Mouse (Mus musculus) lung, postnatal 4 days (tissue): ENCODE measurements around the gene Chchd2.
"Not testable (repeated sequence)": the region's sequence is repeated elsewhere in the genome, so short reads cannot be mapped to it uniquely, and the experiment has no call there.

Experiments
- DNase-seq, 2 experiments: peaks; one replicate each; pipeline ENCODE4 v3.0.0; 2021

The Chchd2 gene

GRCm38 (mm10) chr5:129886911-129887636, at the start of gene Chchd2:
Chchd2 (minus strand) TSS chr5:129887470.
- DNase-seq = peak; percentile 94 to 95

- DNase-seq = no peak
Observed at GRCm38 (mm10) chr5:129936941-129937340, 49.7 kb upstream of the Chchd2 start.

- peak; percentile 54 to 67 for DNase-seq
Observed at GRCm38 (mm10) chr5:129929924-129930855, 42.9 kb upstream of the Chchd2 start.

- DNase-seq = no peak
Observed at GRCm38 (mm10) chr5:129925933-129926332, 38.7 kb upstream of the Chchd2 start.

GRCm38 (mm10) chr5:129924820-129925452, 37.7 kb upstream of the Chchd2 start:
- no peak for DNase-seq

GRCm38 (mm10) chr5:129921972-129922371, 34.7 kb upstream of the Chchd2 start:
- DNase-seq = no peak

GRCm38 (mm10) chr5:129919320-129919719, 32.0 kb upstream of the Chchd2 start:
- DNase-seq = no peak

GRCm38 (mm10) chr5:129918752-129919151, 31.5 kb upstream of the Chchd2 start:
- no peak for DNase-seq

GRCm38 (mm10) chr5:129918065-129918651, 30.9 kb upstream of the Chchd2 start:
- DNase-seq = no peak

GRCm38 (mm10) chr5:129915491-129915890, 28.2 kb upstream of the Chchd2 start:
- not testable (repeated sequence) for DNase-seq

- DNase-seq = peak in 1 of 2 experiments; percentile 16
Observed at GRCm38 (mm10) chr5:129914024-129914423, 26.8 kb upstream of the Chchd2 start.

GRCm38 (mm10) chr5:129909591-129909990, 22.3 kb upstream of the Chchd2 start:
- DNase-seq = no peak

GRCm38 (mm10) chr5:129909147-129909546, 21.9 kb upstream of the Chchd2 start:
- DNase-seq = no peak

- peak; percentile 91 to 93 for DNase-seq
Observed at GRCm38 (mm10) chr5:129908242-129908965, 21.1 kb upstream of the Chchd2 start, which contains the start of gene Nupr1l. Nupr1l (plus strand) TSS chr5:129908540.

- DNase-seq = no peak
Observed at GRCm38 (mm10) chr5:129907775-129908174, 20.5 kb upstream of the Chchd2 start.

- DNase-seq = no peak
Observed at GRCm38 (mm10) chr5:129898449-129898848, 11.2 kb upstream of the Chchd2 start, which contains the start of gene Phkg1. Phkg1 (minus strand) TSS chr5:129898549.

GRCm38 (mm10) chr5:129895198-129896088, 8.2 kb upstream of the Chchd2 start, which contains the start of gene Zbed5:
Zbed5 (plus strand) TSS chr5:129895723.
- peak; percentile 90 to 91 for DNase-seq

GRCm38 (mm10) chr5:129890390-129890789, 3.1 kb upstream of the Chchd2 start:
- not testable (repeated sequence) for DNase-seq

- no peak for DNase-seq
Observed at GRCm38 (mm10) chr5:129886271-129886670, 999 bp downstream of the Chchd2 start.

- DNase-seq = no peak
Observed at GRCm38 (mm10) chr5:129879888-129880287, 7.4 kb downstream of the Chchd2 start.

GRCm38 (mm10) chr5:129878946-129879345, 8.3 kb downstream of the Chchd2 start:
- DNase-seq = peak; percentile 66 to 78
